Mouse (Mus musculus) spleen, postnatal 0 days (tissue): ENCODE measurements around the gene Ip6k2. TPM values are rescaled to one million over a fixed set of nuclear protein-coding genes. Genes with fewer than 3 reads are reported as not detected.

ENCODE experiments used
- polyA plus RNA-seq: library from polyadenylated mRNA; unstranded; fragments of >200 nt; fragmentation: Nextera tagmentation; extraction: Ambion mirVana; gene quantifications from 2 replicates; pipeline ENCODE4 v1.2.1, GENCODE M21; 2015

Ip6k2 gene
- 16.3 and 19.8 TPM in 2 replicates for polyA plus RNA-seq

DNA sequence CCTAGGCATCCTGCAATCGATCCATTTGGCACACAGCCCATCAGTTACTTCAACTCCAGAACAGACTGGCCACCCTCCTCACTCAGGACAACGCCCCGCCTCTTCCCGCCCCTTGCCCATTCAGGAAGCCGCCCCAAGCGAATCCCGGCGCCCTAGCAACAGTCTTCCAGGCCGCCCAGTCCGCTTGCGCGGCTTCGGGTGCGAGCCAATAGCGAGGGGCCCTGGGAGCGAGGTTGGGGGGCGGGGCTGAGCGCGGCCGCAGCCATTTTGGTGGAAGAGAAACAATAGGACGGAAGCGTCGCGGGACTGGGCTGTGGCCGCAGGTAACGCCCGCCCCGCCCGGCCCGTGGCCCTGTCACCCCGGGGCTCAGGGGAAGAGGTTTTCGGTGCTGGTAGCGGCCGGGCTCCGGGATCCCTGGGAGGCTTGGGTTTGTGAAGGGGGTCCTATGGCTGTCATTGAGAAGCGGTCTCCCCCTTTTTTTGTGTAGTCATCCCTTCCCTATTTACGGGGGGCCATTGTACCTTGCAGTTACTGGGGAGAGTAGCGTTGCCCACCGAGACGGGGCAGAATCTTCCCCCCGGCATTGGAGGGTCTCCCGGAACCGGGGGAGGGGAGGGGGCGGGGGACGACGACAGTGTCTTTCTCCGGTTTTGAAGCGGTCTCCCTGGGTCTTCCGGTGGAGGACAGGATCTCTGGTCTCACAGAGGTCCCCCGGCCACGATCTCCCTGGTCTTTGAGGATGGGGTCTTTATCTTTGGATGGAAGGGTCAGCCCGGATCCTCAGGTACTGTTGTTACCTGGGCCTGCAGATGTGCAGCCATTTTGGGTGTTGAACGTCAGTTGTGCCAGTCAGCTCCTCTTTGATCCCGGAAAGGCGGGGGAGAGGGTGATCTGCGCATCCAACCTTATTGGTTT, at the start of gene Ip6k2:
Gene Ip6k2 (plus strand): TSS at position 249 of the 916 bp plus-strand sequence.

DNA sequence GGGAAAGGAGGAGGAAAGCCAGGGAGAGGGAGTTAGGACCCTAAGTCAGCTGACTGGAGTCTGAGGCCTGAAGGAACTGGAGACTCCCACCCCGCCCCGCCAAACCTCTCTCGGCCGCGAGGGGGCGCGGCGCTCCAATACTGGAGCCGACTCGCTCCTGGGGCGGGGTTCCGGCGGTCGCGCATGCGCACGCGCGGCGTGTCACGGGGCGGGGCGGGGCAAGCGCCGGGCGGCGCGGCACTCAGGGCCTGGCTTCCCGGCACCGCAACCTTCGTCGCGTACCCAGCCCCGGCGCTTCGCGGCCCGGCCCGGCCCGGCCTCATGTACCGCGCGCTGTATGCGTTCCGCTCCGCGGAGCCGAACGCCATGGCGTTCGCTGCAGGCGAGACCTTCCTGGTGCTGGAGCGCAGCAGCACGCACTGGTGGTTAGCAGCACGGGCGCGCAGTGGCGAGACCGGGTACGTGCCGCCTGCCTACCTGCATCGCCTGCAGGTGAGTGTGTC, 24.6 kb downstream of the Ip6k2 start, which contains the start of gene Nckipsd:
Gene Nckipsd (plus strand): TSS at position 206 of the 503 bp plus-strand sequence.

DNA sequence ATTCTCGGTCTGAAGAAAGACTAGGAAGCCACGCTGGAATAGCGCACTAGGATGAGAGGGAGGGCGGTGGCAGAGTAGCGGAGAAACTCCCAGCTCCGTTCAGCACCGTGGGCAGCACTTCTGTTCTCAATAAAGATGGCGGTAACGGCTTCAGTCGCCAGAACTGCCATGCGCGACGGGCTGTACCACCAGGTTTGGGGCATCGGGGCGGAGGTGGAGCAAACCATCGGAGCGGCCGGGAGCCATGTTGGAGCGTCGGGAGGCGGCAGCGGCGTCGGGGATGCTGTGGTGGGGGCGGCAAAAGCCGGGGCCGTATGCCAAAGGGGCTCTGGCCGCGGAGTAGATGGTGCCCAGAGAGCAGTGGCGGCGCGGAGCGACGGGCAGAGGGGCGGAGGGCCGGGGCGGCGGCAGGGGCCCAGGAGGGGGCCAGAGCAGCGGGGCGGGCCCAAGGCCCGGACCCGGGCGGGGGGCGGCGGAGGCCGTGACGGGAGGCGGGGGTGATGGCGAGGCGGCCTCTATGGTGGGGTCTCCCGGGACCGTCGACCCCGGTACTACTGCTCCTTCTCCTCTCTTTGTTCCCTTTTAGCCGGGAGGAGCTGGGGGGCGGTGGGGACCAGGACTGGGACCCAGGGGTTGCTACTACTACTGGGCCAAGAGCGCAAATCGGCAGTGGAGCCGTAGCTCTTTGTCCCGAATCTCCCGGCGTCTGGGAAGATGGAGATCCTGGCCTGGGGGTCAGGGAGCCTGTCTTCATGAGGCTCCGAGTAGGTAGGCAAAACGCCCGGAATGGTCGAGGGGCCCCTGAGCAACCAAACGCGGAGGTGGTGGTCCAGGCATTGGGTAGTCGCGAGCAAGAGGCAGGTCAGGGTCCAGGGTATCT, 42.5 kb downstream of the Ip6k2 start, which contains the start of gene Celsr3:
Gene Celsr3 (plus strand): TSS at position 501 of the 880 bp plus-strand sequence.

GRCm38 (mm10) chr9:108852976-108853375, 69.4 kb downstream of the Ip6k2 start, which contains the start of gene Slc26a6:
TSS of gene Slc26a6 (plus strand) at chr9:108853283.

Other genes with a start within 250 kb of the Ip6k2 start
- gene Impdh2, start 223.5 kb upstream of the Ip6k2 start, polyA plus RNA-seq, result 133 and 142 TPM in 2 replicates
- 35.2 and 36.8 TPM in 2 replicates for gene Ndufaf3, start 216.4 kb upstream of the Ip6k2 start, polyA plus RNA-seq
- 41.3 and 48.5 TPM in 2 replicates for gene Dalrd3, start 213.9 kb upstream of the Ip6k2 start, polyA plus RNA-seq
- 14.2 and 15.7 TPM in 2 replicates for gene Wdr6, start 205.1 kb upstream of the Ip6k2 start, polyA plus RNA-seq
- 1.7 and 2.4 TPM in 2 replicates for gene P4htm, start 186.1 kb upstream of the Ip6k2 start, polyA plus RNA-seq
- 29.6 and 33.5 TPM in 2 replicates for gene Arih2, start 134.4 kb upstream of the Ip6k2 start, polyA plus RNA-seq
- gene Slc25a20, start 121.7 kb upstream of the Ip6k2 start, polyA plus RNA-seq, result 30.9 and 34.3 TPM in 2 replicates
- gene Prkar2a, start 94.5 kb upstream of the Ip6k2 start, polyA plus RNA-seq, result 5.9 and 8.6 TPM in 2 replicates
- gene Nckipsd, start 24.6 kb downstream of the Ip6k2 start, polyA plus RNA-seq, result 7.3 and 7.6 TPM in 2 replicates
- gene Celsr3, start 42.5 kb downstream of the Ip6k2 start, polyA plus RNA-seq, result 0.73 and 1.3 TPM in 2 replicates
- 1.9 and 4.6 TPM in 2 replicates for gene Slc26a6, start 69.5 kb downstream of the Ip6k2 start, polyA plus RNA-seq
- gene Tmem89, start 130.8 kb downstream of the Ip6k2 start, polyA plus RNA-seq, result not detected in 2 replicates
- 318 TPM in 2 replicates for gene Uqcrc1, start 152.8 kb downstream of the Ip6k2 start, polyA plus RNA-seq
- gene Col7a1, start 169.8 kb downstream of the Ip6k2 start, polyA plus RNA-seq, result 10.7 and 13.9 TPM in 2 replicates
- 0.51 and 0.61 TPM in 2 replicates for gene Ucn2, start 202.2 kb downstream of the Ip6k2 start, polyA plus RNA-seq
- 13.6 and 15.3 TPM in 2 replicates for gene Pfkfb4, start 208.0 kb downstream of the Ip6k2 start, polyA plus RNA-seq